Mouse (Mus musculus) CH12.LX (cell line): ENCODE results near the gene Daam1.

Experiments used
- CTCF ChIP-seq, 2 experiments: IDR thresholded peaks in 1 of 2; conservative IDR thresholded peaks in 1 of 2; 2 replicates each; pipeline ENCODE4 v1.5.1; 2011 to 2012; ENCODE audit warnings: low read depth in 2 of 2, low read length in 2 of 2, improper control_type of control experiment in 1 of 2, inconsistent platforms in 1 of 2, mild to moderate bottlenecking in 1 of 2, moderate library complexity in 1 of 2
- EP300 ChIP-seq: IDR thresholded peaks from 2 replicates; pipeline ENCODE4 v1.6.1; 2011; ENCODE audit warnings: low read length, improper control_type of control experiment
- ETS1 ChIP-seq: conservative IDR thresholded peaks from 2 replicates; pipeline ENCODE4 v1.6.1; 2012; ENCODE audit warnings: low read depth, mild to moderate bottlenecking, inconsistent platforms, low read length, improper control_type of control experiment, moderate library complexity
- GABPA ChIP-seq: IDR thresholded peaks from 2 replicates; pipeline ENCODE4 v1.6.1; 2012; ENCODE audit warnings: low read depth, low read length, improper control_type of control experiment, inconsistent platforms; ENCODE audit not compliant: insufficient replicate concordance
- MXI1 ChIP-seq: IDR thresholded peaks from 2 replicates; pipeline ENCODE4 v1.6.1; 2011; ENCODE audit warnings: mild to moderate bottlenecking, low read depth, low read length, improper control_type of control experiment
- PAX5 ChIP-seq: IDR thresholded peaks from 2 replicates; pipeline ENCODE4 v1.6.1; 2012; ENCODE audit warnings: low read length, inconsistent platforms, mixed read lengths
- POLR2AphosphoS2 ChIP-seq: IDR thresholded peaks from 2 replicates; pipeline ENCODE4 v1.6.1; 2011; ENCODE audit warnings: low read depth, low read length, improper control_type of control experiment
- RCOR1 ChIP-seq: conservative IDR thresholded peaks from 2 replicates; pipeline ENCODE4 v1.6.1; 2012; ENCODE audit warnings: low read depth, mild to moderate bottlenecking, inconsistent platforms, low read length, improper control_type of control experiment
- TCF12 ChIP-seq: IDR thresholded peaks from 2 replicates; pipeline ENCODE4 v1.6.1; 2014; ENCODE audit warnings: low read depth, mild to moderate bottlenecking, inconsistent platforms, low read length, improper control_type of control experiment
- USF1 ChIP-seq: IDR thresholded peaks from 2 replicates; pipeline ENCODE4 v1.6.1; 2014; ENCODE audit warnings: low read depth, mild to moderate bottlenecking, inconsistent platforms, low read length, improper control_type of control experiment
- ZMIZ1 ChIP-seq: IDR thresholded peaks from 2 replicates; pipeline ENCODE4 v1.6.1; 2012; ENCODE audit warnings: low read depth, mild to moderate bottlenecking, inconsistent platforms, low read length, improper control_type of control experiment

DNA sequence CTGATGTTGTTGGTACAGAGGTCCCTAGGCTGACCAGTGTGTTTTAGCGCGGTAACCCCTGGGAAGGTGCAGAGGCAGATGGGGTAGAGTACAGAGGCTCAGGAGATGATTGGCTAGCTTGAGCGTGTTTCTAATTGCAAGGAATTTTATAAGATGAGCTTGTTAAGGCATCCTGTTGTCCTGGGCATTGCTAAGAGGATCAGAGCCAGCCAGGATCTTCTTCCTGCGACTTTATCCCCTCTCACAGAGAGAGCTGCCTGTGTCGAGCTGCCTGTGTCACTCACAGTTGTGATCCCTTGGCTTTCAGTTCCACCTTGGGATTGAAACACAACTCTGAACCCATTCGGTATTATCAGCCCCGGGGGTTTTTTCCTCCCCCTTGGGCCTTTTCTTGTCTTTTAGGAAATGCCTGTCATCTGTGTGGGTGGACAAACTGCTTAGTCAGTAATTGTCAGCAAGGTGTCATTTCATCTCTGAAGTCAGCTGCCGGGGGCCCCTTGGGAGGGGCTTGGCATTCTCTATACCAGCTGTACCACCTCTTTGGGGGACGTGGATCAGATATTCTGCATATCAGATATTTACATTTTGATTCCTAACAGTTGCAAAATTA lies 62.2 kb downstream of the Daam1 start:
- TF ChIP-seq POLR2AphosphoS2, result no peak
- TF ChIP-seq MXI1, result no peak
- TF ChIP-seq EP300, result no peak; the same call in 1 of the 2 replicates
- no peak for TF ChIP-seq CTCF (conservative IDR thresholded peaks at IDR 0.05 in 1 of 2, IDR thresholded peaks at IDR 0.05 in 1 of 2; ENCODE audit: low read depth in 2 of 2, low read length in 2 of 2)
- no peak for TF ChIP-seq PAX5
- TF ChIP-seq TCF12, result no peak
- TF ChIP-seq USF1, result no peak
- TF ChIP-seq ZMIZ1, result no peak
- TF ChIP-seq RCOR1, result no peak
- TF ChIP-seq ETS1, result peak; percentile 83
- no peak for TF ChIP-seq GABPA
